Mouse (Mus musculus): ENCODE measurements around the gene Uxs1.

DNA sequence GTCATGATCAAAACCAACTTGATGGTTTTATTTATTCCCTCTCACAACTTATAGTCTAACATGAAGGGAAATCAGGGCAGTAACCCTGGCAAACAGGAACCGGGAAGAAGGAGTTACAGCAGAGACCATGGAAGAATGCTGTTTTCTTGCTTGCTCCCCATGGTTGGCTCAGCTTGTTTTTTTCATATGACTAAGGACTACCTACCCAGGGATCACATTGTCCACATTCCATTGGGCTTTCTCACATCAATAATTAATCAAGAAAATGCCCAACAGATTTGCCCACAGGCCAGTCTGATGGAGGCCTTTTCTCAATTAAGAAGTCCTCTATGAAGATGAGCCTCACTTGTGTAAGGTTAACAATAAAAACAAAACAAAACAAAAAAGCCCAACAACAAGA, 9.6 kb upstream of the Uxs1 start:
- TF ChIP-seq CTCF (IDR thresholded peaks at IDR 0.05; ENCODE audit: low read depth), result no peak
- no peak for TF ChIP-seq EP300 (IDR thresholded peaks at IDR 0.05; ENCODE audit: low read depth)

All from liver, embryonic 14.5 days (tissue).